Mouse (Mus musculus): Measurements from ENCODE around the gene Ramp1. TPM values are rescaled to one million over a fixed set of nuclear protein-coding genes. Genes with fewer than 3 reads are reported as not detected.

Ramp1 gene
- total and polyA plus RNA-seq, 3 experiments = 4.1 to 5.6 TPM; not detected in 1

DNA sequence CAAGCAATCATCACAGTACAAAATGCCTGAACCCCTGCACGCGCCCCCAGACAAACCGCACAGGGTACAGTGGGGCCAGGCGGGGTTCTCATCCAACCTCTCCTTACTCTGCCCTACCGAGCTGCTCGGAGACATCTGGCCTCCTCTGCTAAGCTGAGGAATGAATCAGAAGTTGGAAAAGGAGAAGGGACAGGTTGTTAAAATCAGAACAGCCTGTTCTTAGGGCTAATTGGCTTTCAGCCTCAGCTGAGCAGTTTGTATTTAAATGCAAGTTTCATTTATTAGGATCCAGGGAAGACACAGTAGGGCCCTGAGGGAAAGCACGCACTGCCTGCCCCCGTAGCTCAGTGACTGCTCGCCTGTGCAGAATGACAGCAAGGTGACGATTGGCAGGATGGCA is 20.2 kb downstream of the Ramp1 start:
- Histone ChIP-seq H3K4me3 (ENCODE audit: control insufficient read depth in 1 of 2, insufficient read depth in 1 of 2, low read depth in 2 of 2, low read length in 2 of 2) (no peak overlapping the region), H3K4me1 (ENCODE audit: control insufficient read depth in 1 of 2, insufficient read depth in 2 of 2, low read length in 2 of 2) (no peaks in the 10 kb centered on the region), H3K36me3 (ENCODE audit: control insufficient read depth in 1 of 2, insufficient read depth in 2 of 2, low read length in 2 of 2) (no peaks in the 10 kb centered on the region), H3K79me2 (ENCODE audit: control insufficient read depth, insufficient read depth, low read length, poor library complexity) (no peaks in the 10 kb centered on the region), H3K9me3 (replicated peaks; ENCODE audit: insufficient read depth, low read length) (no peaks in the 10 kb centered on the region), H3K27ac (ENCODE audit: control insufficient read depth, low read depth, low read length) (no peak overlapping the region), H3K27me3 (ENCODE audit: control insufficient read depth in 1 of 2, insufficient read depth in 2 of 2, low read length in 2 of 2) (no peaks in the 10 kb centered on the region), H3K9ac (ENCODE audit: control insufficient read depth, low read depth, low read length, poor library complexity, severe bottlenecking) (no peak overlapping the region)
- no peak for TF ChIP-seq GABPA (IDR thresholded peaks at IDR 0.05; ENCODE audit: low read depth, low read length)
- no peak for TF ChIP-seq TAL1 (IDR thresholded peaks at IDR 0.05; ENCODE audit: low read length)
- no peak for TF ChIP-seq MAFK (IDR thresholded peaks at IDR 0.05; ENCODE audit: borderline replicate concordance, low read depth, low read length)
- no peak for TF ChIP-seq POLR2AphosphoS5 (IDR thresholded peaks at IDR 0.05; ENCODE audit: borderline replicate concordance, low read depth, low read length)
- TF ChIP-seq ETS1 (IDR thresholded peaks at IDR 0.05; ENCODE audit: low read depth, low read length) = no peak
- TF ChIP-seq ELF1 (IDR thresholded peaks at IDR 0.05; ENCODE audit: low read depth, low read length) = no peak
- DNase-seq (ENCODE audit: low read depth, low spot score) = no peak

DNA sequence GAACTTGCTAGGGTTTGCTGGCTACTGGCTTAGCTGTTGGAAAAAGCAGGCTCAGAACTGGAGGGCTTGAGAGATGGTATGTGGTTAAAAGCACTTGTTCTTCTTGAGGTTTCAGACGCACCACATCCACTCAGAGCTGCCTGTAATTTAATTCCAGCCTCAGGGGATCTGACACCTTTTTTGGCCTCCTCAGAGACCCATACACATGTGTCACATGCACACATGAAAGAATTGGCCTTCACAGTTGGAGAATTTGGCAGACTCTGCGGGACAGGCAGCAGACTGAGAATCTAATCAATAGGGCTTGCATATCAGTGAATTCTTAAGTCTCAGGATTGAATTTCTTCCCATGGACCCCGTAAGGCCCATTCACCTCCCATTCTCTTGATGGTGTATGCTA is 21.5 kb downstream of the Ramp1 start:
- no peak overlapping the region for H3K4me3 ChIP-seq (ENCODE audit: control insufficient read depth in 1 of 2, insufficient read depth in 1 of 2, low read depth in 2 of 2, low read length in 2 of 2)
- no peak overlapping the region for H3K27ac ChIP-seq (ENCODE audit: control insufficient read depth, low read depth, low read length)
- no peak for DNase-seq (ENCODE audit: low read depth, low spot score)
- no peaks in the 10 kb centered on the region for H3K4me1 ChIP-seq (ENCODE audit: control insufficient read depth in 1 of 2, insufficient read depth in 2 of 2, low read length in 2 of 2)
- no peaks in the 10 kb centered on the region for H3K9me3 ChIP-seq (replicated peaks; ENCODE audit: insufficient read depth, low read length)
- TF ChIP-seq RAD21 (IDR thresholded peaks at IDR 0.05; ENCODE audit: low read depth, low read length) (no peak), MAZ (IDR thresholded peaks at IDR 0.05; ENCODE audit: low read depth, low read length) (no peak), KAT2A (conservative IDR thresholded peaks at IDR 0.05; ENCODE audit: low read depth, low read length) (no peak), ZC3H11A (IDR thresholded peaks at IDR 0.05; ENCODE audit: low read depth, low read length) (no peak)
- H3K36me3 ChIP-seq (ENCODE audit: control insufficient read depth in 1 of 2, insufficient read depth in 2 of 2, low read length in 2 of 2) = no peaks in the 10 kb centered on the region
- no peaks in the 10 kb centered on the region for H3K79me2 ChIP-seq (ENCODE audit: control insufficient read depth, insufficient read depth, low read length, poor library complexity)
- H3K9ac ChIP-seq (ENCODE audit: control insufficient read depth, low read depth, low read length, poor library complexity, severe bottlenecking) = no peak overlapping the region
- H3K27me3 ChIP-seq (ENCODE audit: control insufficient read depth in 1 of 2, insufficient read depth in 2 of 2, low read length in 2 of 2) = no peaks in the 10 kb centered on the region

DNA sequence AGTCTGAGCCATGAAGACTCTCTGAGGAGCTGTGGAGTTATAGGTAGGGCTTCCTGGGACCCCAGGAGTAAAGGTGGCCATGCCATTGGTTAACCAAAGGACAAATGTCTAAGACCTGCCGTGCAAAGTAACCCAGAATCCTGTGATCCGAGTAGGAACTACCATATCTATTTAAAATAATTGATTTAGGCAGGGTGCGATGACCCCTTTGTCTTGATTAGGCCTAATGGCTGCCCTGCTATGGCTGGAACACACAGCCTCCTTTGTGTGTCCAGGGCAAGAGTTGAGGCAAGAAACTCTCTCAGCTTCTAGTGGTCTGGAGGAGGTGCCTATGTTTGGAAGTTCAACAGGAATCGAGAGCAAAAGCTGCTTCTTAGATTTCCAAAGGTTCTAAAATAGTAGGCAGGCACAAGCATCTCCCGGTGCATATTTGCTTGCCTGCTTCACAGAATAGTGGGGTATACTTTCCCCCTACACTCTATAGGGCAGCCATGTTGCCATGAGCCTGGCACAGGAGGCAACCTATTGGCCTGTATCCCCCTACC is 24.7 kb downstream of the Ramp1 start:
- H3K79me2 ChIP-seq (ENCODE audit: control insufficient read depth, insufficient read depth, low read length, poor library complexity) = no peaks in the 10 kb centered on the region
- H3K9me3 ChIP-seq (replicated peaks; ENCODE audit: insufficient read depth, low read length) = no peaks in the 10 kb centered on the region
- H3K4me3 ChIP-seq (ENCODE audit: control insufficient read depth in 1 of 2, insufficient read depth in 1 of 2, low read depth in 2 of 2, low read length in 2 of 2) = no peak overlapping the region
- H3K36me3 ChIP-seq (ENCODE audit: control insufficient read depth in 1 of 2, insufficient read depth in 2 of 2, low read length in 2 of 2) = no peaks in the 10 kb centered on the region
- H3K27me3 ChIP-seq (ENCODE audit: control insufficient read depth in 1 of 2, insufficient read depth in 2 of 2, low read length in 2 of 2) = no peaks in the 10 kb centered on the region
- H3K27ac ChIP-seq (ENCODE audit: control insufficient read depth, low read depth, low read length) = no peak overlapping the region
- no peaks in the 10 kb centered on the region for H3K4me1 ChIP-seq (ENCODE audit: control insufficient read depth in 1 of 2, insufficient read depth in 2 of 2, low read length in 2 of 2)
- H3K9ac ChIP-seq (ENCODE audit: control insufficient read depth, low read depth, low read length, poor library complexity, severe bottlenecking) = no peak overlapping the region
- TF ChIP-seq TAL1 (IDR thresholded peaks at IDR 0.05; ENCODE audit: low read length) (no peak), MAFK (IDR thresholded peaks at IDR 0.05; ENCODE audit: borderline replicate concordance, low read depth, low read length) (no peak), MEF2A (IDR thresholded peaks at IDR 0.05; ENCODE audit: extremely low read depth, insufficient replicate concordance, low read depth, low read length, poor library complexity, severe bottlenecking) (no peak)
- DNase-seq (ENCODE audit: low read depth, low spot score) = no peak
